Mouse (Mus musculus): ENCODE results near the gene Sh2d6.

DNA sequence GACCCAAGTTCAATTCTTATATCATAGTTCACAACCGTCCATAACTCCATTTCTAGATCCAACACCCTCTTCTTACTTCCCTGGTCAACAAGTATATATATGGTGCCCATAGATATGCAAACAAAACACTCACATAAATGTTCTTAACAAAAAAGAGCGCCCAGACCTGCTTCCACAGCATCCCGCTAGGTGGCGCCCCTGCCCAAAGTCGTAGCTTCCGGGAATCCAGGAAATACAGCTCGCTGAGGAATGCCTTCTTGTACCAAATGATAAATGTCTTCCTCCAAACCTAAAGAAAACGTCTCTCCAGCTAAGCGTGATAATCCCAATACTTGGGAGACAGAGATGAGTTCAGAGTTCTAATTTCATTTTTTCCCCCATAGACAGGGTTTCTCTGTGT lies 13.7 kb upstream of the Sh2d6 start:
- TF ChIP-seq CTCF (IDR thresholded peaks at IDR 0.05; ENCODE audit: low read depth) (peak; percentile 90), EP300 (IDR thresholded peaks at IDR 0.05; ENCODE audit: low read depth) (no peak)

Measured in heart, postnatal 0 days (tissue).